Mouse (Mus musculus) thymus, postnatal 10 days (tissue): ENCODE data around the gene Lcn2.
"Not testable (repeated sequence)": the region's sequence is repeated elsewhere in the genome, so short reads cannot be mapped to it uniquely, and the experiment has no call there.

Source experiments
- DNase-seq, 2 experiments: peaks; one replicate each; pipeline ENCODE4 v3.0.0; 2021; ENCODE audit warnings: low spot score in 2 of 2

The Lcn2 gene

GRCm38 (mm10) chr2:32367315-32367714, 20.7 kb downstream of the Lcn2 start:
- no peak for DNase-seq

DNA sequence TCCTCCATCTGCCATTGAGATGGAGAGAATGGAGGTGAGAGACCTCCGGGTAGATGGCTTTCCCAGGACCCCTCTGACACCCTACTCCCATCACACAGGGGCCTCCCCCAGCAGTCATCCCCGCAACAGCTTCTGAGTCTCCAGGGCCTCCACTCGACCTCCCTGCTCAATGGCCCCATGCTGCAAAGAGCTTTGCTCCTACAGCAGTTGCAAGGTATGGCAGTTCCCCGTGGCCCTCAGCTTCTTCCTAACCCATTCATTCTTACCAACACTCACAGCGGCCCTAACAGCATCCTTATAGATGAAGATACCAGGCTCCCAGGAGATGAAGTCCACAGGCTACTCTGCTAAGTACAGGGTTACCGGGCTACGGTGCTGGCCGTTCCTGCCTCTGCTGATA, 23.9 kb downstream of the Lcn2 start:
- no peak for DNase-seq

GRCm38 (mm10) chr2:32363376-32364106, 24.5 kb downstream of the Lcn2 start:
- peak in 1 of 2 experiments; percentile 17 for DNase-seq

- DNase-seq, result peak; percentile 69 to 85
These were observed 25.2 kb downstream of the Lcn2 start for GRCm38 (mm10) chr2:32362817-32363340.

GRCm38 (mm10) chr2:32362274-32362673, 25.8 kb downstream of the Lcn2 start:
- DNase-seq, result not testable (repeated sequence)

GRCm38 (mm10) chr2:32361437-32361836, 26.6 kb downstream of the Lcn2 start:
- DNase-seq, result peak in 1 of 2 experiments; percentile 41

GRCm38 (mm10) chr2:32360741-32361140, 27.3 kb downstream of the Lcn2 start:
- DNase-seq, result peak; percentile 38 to 64

DNA sequence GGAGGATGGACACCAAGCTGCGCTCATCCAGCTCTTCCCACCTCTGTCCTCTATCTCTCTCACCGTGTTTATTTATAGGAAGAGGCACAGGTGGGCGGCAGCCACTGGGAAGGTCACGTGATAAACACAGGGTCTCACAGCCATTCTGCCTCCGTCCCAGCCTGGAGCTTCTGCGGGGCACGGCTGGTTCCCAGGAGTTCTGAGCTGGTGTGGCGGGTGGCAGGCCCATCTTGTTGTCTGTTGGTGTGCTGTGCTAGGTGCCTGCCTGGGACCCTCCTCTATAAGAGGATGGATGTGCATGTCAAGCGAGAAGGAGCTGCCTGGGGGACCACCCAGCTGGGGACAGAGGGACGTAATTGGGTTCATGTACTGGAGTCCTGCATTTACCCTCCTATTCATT, 29.7 kb downstream of the Lcn2 start:
- DNase-seq, result no peak

GRCm38 (mm10) chr2:32357710-32358109, 30.3 kb downstream of the Lcn2 start:
- no peak for DNase-seq

GRCm38 (mm10) chr2:32356216-32356615, 31.8 kb downstream of the Lcn2 start:
- DNase-seq, result no peak

GRCm38 (mm10) chr2:32354336-32354895, 33.6 kb downstream of the Lcn2 start:
- no peak for DNase-seq

- DNase-seq, result no peak
These were observed 34.2 kb downstream of the Lcn2 start for GRCm38 (mm10) chr2:32353836-32354235.

- DNase-seq, result peak; percentile 68 to 90
These were observed 35.0 kb downstream of the Lcn2 start, which contains the start of gene Dnm1 for GRCm38 (mm10) chr2:32353007-32353542. Dnm1 (minus strand) TSS chr2:32353338.

- DNase-seq, result peak in 1 of 2 experiments; percentile 21
These were observed 35.7 kb downstream of the Lcn2 start, which contains the start of gene Ciz1 for GRCm38 (mm10) chr2:32352151-32353006. Ciz1 (plus strand) TSS chr2:32352327.

DNA sequence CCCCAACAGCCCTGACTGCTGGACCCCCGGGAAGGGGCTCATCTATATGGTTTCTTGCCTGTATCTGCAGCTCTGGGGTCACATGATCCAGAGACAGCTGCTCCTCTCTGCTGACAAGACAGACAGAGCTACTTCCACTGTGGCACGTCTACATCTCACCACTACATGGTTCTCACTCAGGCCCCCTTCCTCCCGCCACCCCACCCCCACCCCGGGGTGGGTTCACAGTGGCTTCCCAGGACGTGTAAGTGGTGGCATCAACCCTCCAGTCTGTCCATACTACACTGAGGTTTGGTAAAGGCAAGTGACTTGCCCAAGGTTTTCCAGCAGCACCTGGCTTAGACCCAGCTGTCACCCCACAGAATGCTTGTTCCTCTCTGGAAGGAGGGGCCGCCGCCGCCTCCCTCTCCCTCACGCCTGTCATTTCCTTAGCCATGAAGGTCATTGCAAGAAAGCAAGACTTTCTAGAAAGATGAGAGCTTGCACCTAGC, 36.5 kb downstream of the Lcn2 start:
- DNase-seq, result no peak

DNA sequence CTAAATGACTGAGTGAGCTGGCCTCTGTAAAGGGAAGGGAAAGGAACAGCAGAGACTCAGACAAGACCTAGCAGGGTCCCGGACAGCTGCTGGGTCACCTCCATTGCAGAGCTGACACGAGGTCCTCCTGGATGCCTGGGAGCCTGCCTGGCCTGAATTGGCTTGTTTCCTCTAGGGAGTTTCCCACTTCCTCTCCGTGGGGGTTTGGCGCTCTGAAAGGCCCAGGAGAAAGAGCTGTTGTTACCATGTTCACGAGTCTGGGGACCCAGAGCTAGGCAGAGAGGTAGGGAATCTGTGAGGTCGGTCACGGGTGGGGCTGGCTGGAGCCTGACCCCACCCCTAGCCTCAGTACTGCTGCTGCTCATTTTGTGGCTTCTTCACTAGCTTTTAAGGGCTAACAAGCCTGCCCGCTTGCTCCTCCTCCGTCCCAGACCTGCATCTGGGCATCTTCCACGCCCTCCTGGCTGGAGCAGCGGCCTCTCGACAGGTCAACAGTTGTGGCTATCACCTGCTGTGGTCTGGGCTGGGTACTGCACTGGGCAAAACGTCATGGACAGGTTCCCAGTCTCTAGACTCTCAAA, 37.5 kb downstream of the Lcn2 start:
- DNase-seq, result no peak

- no peak for DNase-seq
These were observed 38.3 kb downstream of the Lcn2 start for GRCm38 (mm10) chr2:32349625-32350255.

DNA sequence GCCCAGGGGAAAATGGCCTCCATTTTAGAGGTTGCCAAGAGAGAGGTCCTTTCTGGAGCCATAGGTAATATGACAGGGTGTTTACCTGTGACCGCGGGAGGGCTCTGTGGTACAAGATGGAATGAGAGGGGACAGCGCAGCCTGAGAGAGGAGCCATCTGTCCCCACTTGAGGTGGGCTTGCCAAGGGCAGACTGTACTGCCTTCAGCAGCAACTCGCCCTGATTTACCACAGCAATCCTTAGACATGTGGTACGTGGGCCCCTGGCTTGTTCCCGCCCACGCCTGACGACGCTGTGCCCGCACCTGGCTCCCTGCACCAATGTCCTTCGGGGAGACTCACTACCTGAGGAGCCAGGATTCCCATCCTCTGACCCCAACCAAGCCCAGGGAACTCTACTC, 39.7 kb downstream of the Lcn2 start:
- no peak for DNase-seq

GRCm38 (mm10) chr2:32347019-32347418, 41.0 kb downstream of the Lcn2 start:
- no peak for DNase-seq

GRCm38 (mm10) chr2:32344598-32345321, 43.3 kb downstream of the Lcn2 start:
- no peak for DNase-seq
